Mouse (Mus musculus) intestine, postnatal 0 days (tissue): ENCODE results near the gene Mymx. TPM values are rescaled to one million over a fixed set of nuclear protein-coding genes. Genes with fewer than 3 reads are reported as not detected.

Source experiments
- ATAC-seq: fragments of 200-750 bp; cut with Nextera tagmentation; 2 replicates; pipeline ENCODE4 v1.8.0; 2017; ENCODE audit warnings: mild to moderate bottlenecking, moderate TSS enrichment, moderate library complexity
- H3K27ac ChIP-seq: fragments of 300-500 bp; sonication (generic); 2 replicates; pipeline ENCODE4 v1.5.1; 2014; ENCODE audit warnings: mild to moderate bottlenecking, low read depth, low read length, moderate library complexity
- H3K27me3 ChIP-seq: fragments of 300-500 bp; sonication (generic); replicated peaks from 2 replicates; pipeline ENCODE4 v1.6.1; 2014; ENCODE audit warnings: low read length, mixed read lengths; ENCODE audit not compliant: control insufficient read depth, insufficient read depth
- H3K36me3 ChIP-seq: fragments of 300-500 bp; sonication (generic); 2 replicates; pipeline ENCODE4 v1.6.1; 2014; ENCODE audit warnings: mild to moderate bottlenecking, moderate library complexity; ENCODE audit not compliant: control insufficient read depth, insufficient read depth
- H3K4me1 ChIP-seq: fragments of 300-500 bp; sonication (generic); replicated peaks from 2 replicates; pipeline ENCODE4 v1.6.1; 2014; ENCODE audit warnings: antibody characterized with exemption, low read length, mixed read lengths; ENCODE audit not compliant: control insufficient read depth, insufficient read depth
- H3K4me2 ChIP-seq: fragments of 300-500 bp; sonication (generic); replicated peaks from 2 replicates; pipeline ENCODE4 v1.6.1; 2014; ENCODE audit warnings: low read depth, mild to moderate bottlenecking, moderate library complexity
- H3K4me3 ChIP-seq: fragments of 300-500 bp; sonication (generic); 2 replicates; pipeline ENCODE4 v1.5.1; 2014; ENCODE audit warnings: low read depth, low read length
- H3K9ac ChIP-seq: fragments of 300-500 bp; sonication (generic); 2 replicates; pipeline ENCODE4 v1.6.1; 2014; ENCODE audit warnings: mild to moderate bottlenecking, low read depth, low read length
- H3K9me3 ChIP-seq: fragments of 300-500 bp; sonication (generic); 2 replicates; pipeline ENCODE4 v1.6.1; 2016; ENCODE audit warnings: mixed run types; ENCODE audit not compliant: control insufficient read depth
- CTCF ChIP-seq: sonication (generic); IDR thresholded peaks from 2 replicates; pipeline ENCODE4 v1.5.1; 2016; ENCODE audit warnings: low read depth, mild to moderate bottlenecking, control low read depth, antibody characterized with exemption, moderate library complexity
- WGBS: fragments of 180-500 bp; shearing (Covaris S2); extraction: QIAGEN DNeasy Blood & Tissue Kit; methylation state at CpG from one replicate; pipeline ENCODE4 v1.1.7; 2014; 5-methylcytosine and 5-hydroxymethylcytosine counted together
- polyA plus RNA-seq: library from polyadenylated mRNA; unstranded; fragments of >200 nt; fragmentation: Nextera tagmentation; extraction: Ambion mirVana; gene quantifications from 2 replicates; pipeline ENCODE4 v1.2.1, GENCODE M21; 2015

The Mymx gene
- polyA plus RNA-seq, 1 experiment from 2014 or later, result 0.34 TPM

DNA sequence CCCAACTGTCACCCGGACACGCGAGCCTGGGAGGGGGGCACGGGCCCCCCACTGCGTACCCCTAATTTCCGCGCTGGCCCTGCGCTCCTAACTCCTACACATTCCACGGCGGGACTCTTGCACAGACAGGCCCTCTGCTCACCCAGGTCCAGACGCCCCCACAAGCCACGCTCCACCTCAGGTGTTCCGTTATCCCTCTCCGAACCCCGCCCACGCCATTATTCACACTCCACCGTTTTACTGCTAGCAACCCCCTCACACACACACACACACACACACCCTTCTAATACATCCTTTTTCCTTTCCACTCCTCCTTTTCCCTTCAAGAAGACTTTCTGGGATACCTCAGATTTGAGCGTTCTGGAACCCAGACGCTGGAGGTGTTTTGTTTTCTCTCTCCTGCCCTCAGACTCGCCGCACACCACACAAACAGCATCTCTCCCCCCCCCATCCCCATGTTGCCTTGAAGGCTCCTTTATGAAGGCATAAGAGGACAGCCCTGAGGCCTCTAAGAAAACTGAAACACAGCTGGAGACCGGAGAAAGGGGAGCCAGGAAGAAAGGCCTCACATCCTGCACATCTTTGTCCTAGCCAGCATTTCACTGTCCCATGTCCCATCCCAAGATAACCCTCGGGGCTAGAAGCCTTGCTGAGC is 6.0 kb downstream of the Mymx start:
- H3K4me1 ChIP-seq, result peaks cover 15% of the 10 kb centered on the region
- no peak for ATAC-seq
- H3K4me3 ChIP-seq, result peak overlapping the region; percentile 53
- H3K27me3 ChIP-seq, result no peaks in the 10 kb centered on the region
- H3K9ac ChIP-seq, result no peak overlapping the region; the same call in 1 of the 2 replicates
- no peaks in the 10 kb centered on the region for H3K9me3 ChIP-seq
- peak overlapping the region; percentile 92 for H3K4me2 ChIP-seq
- 20% methylated on average over 23 of the region's 23 CpGs for WGBS
- no peak for TF ChIP-seq CTCF
- no peaks in the 10 kb centered on the region for H3K36me3 ChIP-seq
- H3K27ac ChIP-seq, result no peak overlapping the region

DNA sequence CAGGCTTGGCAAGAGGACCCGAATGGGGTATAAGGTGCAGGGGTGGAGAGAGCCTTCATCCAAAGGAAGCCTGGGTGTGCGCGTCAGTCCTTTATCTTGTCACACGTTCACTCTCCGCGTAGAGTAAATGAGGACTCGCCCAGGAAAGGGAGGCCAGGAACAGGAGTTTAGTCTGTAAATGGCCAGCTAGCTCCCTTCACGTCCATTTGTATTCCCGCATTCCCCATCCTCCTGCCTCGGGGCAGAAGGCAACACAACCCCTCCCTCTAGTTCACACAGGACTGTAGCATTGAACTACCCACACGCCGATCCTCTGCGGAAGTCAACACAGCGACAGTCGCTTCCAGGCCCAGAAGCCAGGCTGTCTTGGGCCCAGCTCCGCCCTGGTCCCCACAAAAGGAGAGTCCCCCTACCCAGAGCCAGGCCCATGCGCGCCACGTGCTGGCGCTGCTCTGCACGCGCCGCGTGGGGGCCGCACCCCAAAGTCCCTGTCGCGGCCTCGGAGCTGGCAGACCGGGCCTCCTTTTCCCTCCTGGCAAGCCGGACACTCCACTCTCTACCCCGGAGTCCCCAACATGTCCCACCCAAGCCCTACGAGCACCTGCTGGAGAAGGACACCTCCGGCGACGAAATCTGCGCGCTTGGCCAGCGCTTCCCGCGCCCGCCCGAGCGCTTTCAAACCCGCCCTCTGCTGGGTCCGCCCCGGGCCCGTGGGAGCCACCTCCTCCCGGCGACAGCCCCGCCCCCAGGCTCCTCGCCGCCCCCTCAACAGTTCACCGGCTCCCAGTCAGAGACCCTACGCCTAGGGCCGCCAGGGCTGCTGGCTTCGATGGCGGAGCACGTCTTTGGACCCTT is 6.8 kb downstream of the Mymx start:
- Histone ChIP-seq H3K9ac (peak overlapping the region; percentile 49; the same call in 1 of the 2 replicates), H3K4me2 (peak overlapping the region; percentile 92), H3K4me1 (peaks cover 15% of the 10 kb centered on the region), H3K36me3 (0 out of 2 replicates have a peak, but pooled peaks cover 2% of the 10 kb centered on the region), H3K27me3 (no peaks in the 10 kb centered on the region), H3K27ac (no peak overlapping the region), H3K4me3 (peak overlapping the region; percentile 53), H3K9me3 (no peaks in the 10 kb centered on the region)
- WGBS, result under 1% methylated on average over 57 of the region's 58 CpGs
- TF ChIP-seq CTCF, result peak; percentile 13
- ATAC-seq, result peak; percentile 55; the same call in 1 of the 2 replicates

DNA sequence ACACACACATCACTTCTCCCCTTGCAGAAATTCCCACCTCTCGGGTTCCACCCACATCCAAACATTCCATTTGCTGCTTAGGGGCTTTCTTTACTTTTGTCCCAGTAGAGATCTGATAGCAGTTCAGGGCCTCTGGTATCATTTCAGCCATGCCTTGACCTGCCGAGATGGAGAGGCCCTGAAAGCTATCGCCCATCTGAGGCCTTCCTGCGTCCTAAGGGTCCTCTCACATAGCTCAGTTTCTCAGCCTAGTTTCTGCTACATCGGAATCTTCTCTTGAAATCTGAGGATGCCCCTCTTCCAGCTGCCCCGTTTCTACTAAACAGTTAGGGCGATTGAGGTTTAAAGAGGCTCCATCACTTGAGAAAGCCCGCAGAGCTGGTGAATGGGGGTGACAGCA is 7.7 kb downstream of the Mymx start:
- ATAC-seq, result no peak
- Histone ChIP-seq H3K27ac (no peak overlapping the region), H3K4me3 (peak overlapping the region; percentile 53), H3K9ac (no peak overlapping the region), H3K9me3 (no peaks in the 10 kb centered on the region), H3K4me1 (peaks cover 15% of the 10 kb centered on the region), H3K36me3 (peaks cover 11% of the 10 kb centered on the region; the same call in 1 of the 2 replicates), H3K27me3 (no peaks in the 10 kb centered on the region), H3K4me2 (peak overlapping the region; percentile 92)
- WGBS, result 57% methylated on average over 8 of the region's 8 CpGs
- no peak for TF ChIP-seq CTCF

DNA sequence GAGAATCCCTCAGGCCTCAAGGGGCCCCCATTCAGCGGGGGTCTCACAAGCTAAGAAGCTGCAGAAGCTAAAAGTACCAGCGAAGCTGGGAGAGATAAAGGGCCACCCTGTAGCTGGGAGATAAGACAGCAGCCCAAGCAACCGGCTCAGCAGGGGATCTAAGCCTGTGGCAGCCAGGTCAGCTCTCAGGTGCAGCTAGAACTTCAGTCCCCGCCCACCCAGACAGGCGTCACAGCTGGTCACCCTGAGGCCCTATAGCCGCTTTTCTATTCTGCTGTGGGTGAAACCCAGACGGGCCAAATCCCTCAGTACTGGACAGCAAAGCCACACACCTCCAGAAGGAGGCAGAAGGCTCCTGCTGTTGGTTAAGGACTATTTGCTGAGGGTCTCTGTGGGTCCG is 8.4 kb downstream of the Mymx start:
- H3K36me3 ChIP-seq, result peaks cover 17% of the 10 kb centered on the region; the same call in 1 of the 2 replicates
- WGBS, result 42% methylated on average over 8 of the region's 8 CpGs
- H3K27ac ChIP-seq, result no peak overlapping the region
- no peak overlapping the region for H3K9ac ChIP-seq
- peak overlapping the region; percentile 13; the same call in 1 of the 2 replicates for H3K4me2 ChIP-seq
- H3K4me1 ChIP-seq, result peaks cover 15% of the 10 kb centered on the region
- no peak for ATAC-seq
- H3K27me3 ChIP-seq, result no peaks in the 10 kb centered on the region
- H3K9me3 ChIP-seq, result no peaks in the 10 kb centered on the region
- H3K4me3 ChIP-seq, result no peak overlapping the region
- TF ChIP-seq CTCF, result peak; percentile 50

DNA sequence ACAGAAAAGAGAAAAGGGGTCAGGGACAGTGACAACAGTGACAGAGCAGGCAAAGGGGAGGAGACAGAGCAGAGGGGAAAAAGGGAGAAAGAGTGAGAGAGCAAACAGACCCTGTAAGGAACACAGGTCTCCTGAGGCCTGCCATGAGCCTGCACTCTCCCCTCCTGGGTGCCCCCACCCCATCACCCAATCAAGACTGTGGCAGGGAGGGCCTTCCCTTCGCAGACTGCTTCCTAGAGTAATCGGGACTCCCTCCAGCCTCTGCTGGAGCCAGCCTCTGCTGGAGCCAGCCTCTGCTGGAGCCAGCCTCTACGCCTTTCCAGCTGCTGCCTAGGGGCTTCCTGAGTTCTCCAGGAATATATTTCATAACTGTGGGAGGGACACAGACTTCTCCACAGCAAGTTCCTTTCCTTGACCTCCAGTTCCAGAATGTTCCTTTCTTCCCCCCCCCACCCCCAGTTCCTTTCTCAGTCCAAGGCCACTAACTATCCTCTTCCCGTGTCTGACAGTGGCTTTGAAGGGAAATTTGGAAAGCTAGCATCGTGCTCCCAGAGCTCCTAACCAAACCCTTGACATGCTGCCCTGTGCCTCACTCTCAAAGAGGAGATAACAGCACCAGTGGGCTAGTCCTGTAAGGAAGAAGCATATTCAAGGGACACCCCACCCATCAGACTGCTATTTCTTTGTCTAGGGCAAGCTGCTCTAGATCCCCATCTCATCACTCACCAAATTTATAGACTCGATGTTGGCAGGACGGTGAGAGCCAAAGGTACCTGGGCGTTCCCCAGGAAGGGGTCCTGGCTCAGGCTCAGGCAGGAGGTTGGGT is 9.1 kb downstream of the Mymx start:
- WGBS, result 60% methylated on average over 8 of the region's 8 CpGs
- Histone ChIP-seq H3K27ac (0 out of 2 replicates have a peak overlapping the region, but pooled peaks have one; percentile 15), H3K27me3 (no peaks in the 10 kb centered on the region), H3K36me3 (peaks cover 21% of the 10 kb centered on the region; the same call in 1 of the 2 replicates), H3K4me3 (no peak overlapping the region), H3K4me1 (peaks cover 15% of the 10 kb centered on the region), H3K9ac (no peak overlapping the region), H3K4me2 (peak overlapping the region; percentile 24), H3K9me3 (no peaks in the 10 kb centered on the region)
- TF ChIP-seq CTCF, result no peak
- ATAC-seq, result no peak
